Mouse (Mus musculus): ENCODE results near the gene Ttc16. TPM values are rescaled to one million over a fixed set of nuclear protein-coding genes. Genes with fewer than 3 reads are reported as not detected.
A peak's percentile ranks its signal among the peaks of the same experiment; 100 is the strongest.

The Ttc16 gene
- polyA plus RNA-seq, 1 experiment: 2.3 TPM

GRCm38 (mm10) chr2:32714987-32715425, 60.4 kb downstream of the Ttc16 start:
- peaks cover 16% of the 10 kb centered on the region; the same call in 1 of the 2 replicates for H3K4me1 ChIP-seq (ENCODE audit: control insufficient read depth, insufficient read depth, insufficient read length, low read length)
- no peak overlapping the region for H3K4me3 ChIP-seq (ENCODE audit: low read depth, low read length)
- TF ChIP-seq CTCF (IDR thresholded peaks at IDR 0.05; ENCODE audit: extremely low read depth, insufficient read length, insufficient replicate concordance, low read depth, low read length) (no peak; the same call in 1 of the 2 replicates), POLR2A (IDR thresholded peaks at IDR 0.05; ENCODE audit: low read depth, low read length) (no peak)
- H3K27me3 ChIP-seq (ENCODE audit: control insufficient read depth, insufficient read depth, low read length): no peaks in the 10 kb centered on the region
- H3K36me3 ChIP-seq (ENCODE audit: control insufficient read depth, insufficient read depth, low read length): peaks cover 9% of the 10 kb centered on the region
- peak overlapping the region; percentile 80 for H3K27ac ChIP-seq (ENCODE audit: insufficient read depth, low read depth, low read length)
- 16% methylated on average over 4 of the region's 4 CpGs for WGBS

DNA sequence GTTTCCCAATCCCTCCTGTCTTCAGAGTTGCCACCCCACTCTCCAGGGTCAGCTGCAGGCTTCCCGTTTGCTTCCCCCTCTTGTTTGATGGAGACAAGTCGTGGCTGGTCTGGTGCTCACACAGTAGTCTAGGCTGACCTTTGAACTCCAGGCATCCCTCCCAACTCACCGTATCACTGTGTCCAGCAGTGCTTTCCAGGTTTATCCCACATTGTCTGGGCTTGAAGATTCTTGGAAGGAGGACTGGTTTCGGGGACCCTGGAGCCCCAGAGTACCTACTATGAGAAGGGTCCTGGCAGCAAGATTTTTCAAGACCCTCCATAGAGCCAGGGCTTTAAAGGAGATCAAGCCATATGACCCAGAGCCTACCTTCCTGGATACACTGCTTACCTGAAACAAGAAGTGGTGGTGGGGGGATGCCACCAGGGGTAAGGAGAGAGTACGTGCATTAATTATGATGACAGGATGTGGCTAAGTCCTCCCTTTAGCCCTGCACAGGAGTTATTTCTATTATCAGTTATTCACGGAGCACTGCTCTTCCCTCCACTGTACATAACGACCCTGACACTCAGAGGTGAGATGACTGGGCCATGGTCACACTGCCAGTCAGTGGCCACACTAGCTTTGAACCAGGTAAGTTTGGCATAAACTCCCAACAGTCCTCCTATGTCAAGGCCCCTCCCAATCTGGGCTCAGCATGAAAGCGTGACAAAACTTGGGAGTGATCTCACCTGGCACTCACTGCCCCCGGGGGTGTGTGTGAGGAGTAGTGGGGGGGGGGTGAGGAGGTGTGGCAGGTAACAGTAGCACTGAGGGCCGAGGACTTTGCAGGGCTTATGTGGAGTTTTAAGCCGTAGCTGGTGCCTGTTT, 61.1 kb downstream of the Ttc16 start:
- H3K4me3 ChIP-seq (ENCODE audit: low read depth, low read length): no peak overlapping the region
- TF ChIP-seq POLR2A (IDR thresholded peaks at IDR 0.05; ENCODE audit: low read depth, low read length) (no peak), CTCF (IDR thresholded peaks at IDR 0.05; ENCODE audit: extremely low read depth, insufficient read length, insufficient replicate concordance, low read depth, low read length) (no peak)
- 30% methylated on average over 11 of the region's 11 CpGs for WGBS

DNA sequence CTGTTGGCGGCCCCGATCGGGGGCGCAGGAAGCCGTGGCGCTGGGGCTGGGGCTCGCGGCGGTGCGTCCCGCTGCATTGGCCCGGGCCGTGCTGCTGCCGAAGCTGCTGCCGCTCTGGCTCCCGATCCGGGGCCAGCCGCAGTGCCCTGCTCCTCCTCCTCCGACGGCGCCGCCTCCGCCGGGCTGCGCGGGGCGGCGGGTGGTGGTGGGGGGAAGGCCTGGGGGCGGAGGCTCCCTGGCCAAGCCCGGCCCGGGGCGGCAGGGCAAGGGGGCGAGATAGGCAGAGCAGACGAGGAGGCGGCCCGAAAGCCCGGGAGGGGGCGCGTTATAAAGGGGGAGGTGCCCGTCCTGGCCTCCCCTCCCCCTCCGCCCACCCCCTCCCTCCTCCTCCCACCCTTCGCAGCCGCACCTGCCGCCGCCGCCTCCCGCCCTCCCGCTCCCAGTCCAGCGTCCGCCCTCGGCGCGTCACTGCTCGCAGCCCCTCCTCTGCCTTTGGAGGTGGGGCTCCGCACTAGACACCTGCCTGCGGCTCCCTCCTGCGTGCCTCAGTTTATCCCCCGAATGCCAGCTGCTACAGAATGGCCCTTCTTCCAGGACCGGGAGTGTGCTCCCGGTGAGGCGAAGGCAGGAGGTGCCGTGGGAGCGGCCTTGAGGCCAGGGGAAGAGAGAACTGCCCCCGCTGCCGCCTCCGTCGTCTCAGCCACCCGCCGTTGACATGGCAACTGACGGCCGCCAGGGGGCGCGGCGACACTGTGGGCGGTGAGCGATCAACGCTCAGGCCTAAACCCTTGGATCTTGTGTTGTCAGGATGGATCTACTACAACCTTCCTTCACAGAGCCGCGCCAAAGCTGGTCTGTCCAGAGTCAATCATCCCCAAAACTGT, 62.3 kb downstream of the Ttc16 start, which contains the start of gene Cdk9:
Gene Cdk9, minus strand, starts transcription at position 143 of the 884 bp plus-strand sequence.
- under 1% methylated on average over 59 of the region's 79 CpGs for WGBS
- H3K27me3 ChIP-seq (ENCODE audit: control insufficient read depth, insufficient read depth, low read length): no peaks in the 10 kb centered on the region
- TF ChIP-seq CTCF (IDR thresholded peaks at IDR 0.05; ENCODE audit: extremely low read depth, insufficient read length, insufficient replicate concordance, low read depth, low read length): peak; percentile 93
- no peak; the same call in 1 of the 2 replicates for TF ChIP-seq POLR2A (IDR thresholded peaks at IDR 0.05; ENCODE audit: low read depth, low read length)

More for the DNA sequence above, 61.1 kb downstream of the Ttc16 start:
- no peaks in the 10 kb centered on the region for H3K27me3 ChIP-seq (ENCODE audit: control insufficient read depth, insufficient read depth, low read length)
- H3K36me3 ChIP-seq (ENCODE audit: control insufficient read depth, insufficient read depth, low read length): peaks cover 15% of the 10 kb centered on the region
- peak overlapping the region; percentile 80 for H3K27ac ChIP-seq (ENCODE audit: insufficient read depth, low read depth, low read length)
- peaks cover 16% of the 10 kb centered on the region; the same call in 1 of the 2 replicates for H3K4me1 ChIP-seq (ENCODE audit: control insufficient read depth, insufficient read depth, insufficient read length, low read length)

DNA sequence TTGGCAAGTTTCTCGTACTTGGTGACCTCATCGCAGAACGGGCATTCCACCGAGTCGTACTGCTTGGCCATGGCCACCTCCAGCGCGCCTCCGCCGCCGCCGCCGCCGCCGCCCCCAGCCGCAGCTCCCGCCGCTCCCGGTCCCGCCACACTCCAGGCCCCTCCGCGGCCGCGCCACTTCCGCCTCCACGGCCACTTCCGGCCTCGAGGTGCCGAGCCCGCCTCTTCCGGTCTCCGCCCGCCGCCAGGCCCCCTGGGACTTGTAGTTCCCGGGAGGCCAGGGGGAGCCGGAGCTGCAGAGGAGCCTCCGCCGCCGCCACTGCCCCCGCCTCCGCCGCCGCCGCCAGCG, 62.9 kb downstream of the Ttc16 start:
- peak overlapping the region; percentile 81 for H3K27ac ChIP-seq (ENCODE audit: insufficient read depth, low read depth, low read length)
- H3K4me3 ChIP-seq (ENCODE audit: low read depth, low read length): peak overlapping the region; percentile 98
- TF ChIP-seq POLR2A (IDR thresholded peaks at IDR 0.05; ENCODE audit: low read depth, low read length) (no peak), CTCF (IDR thresholded peaks at IDR 0.05; ENCODE audit: extremely low read depth, insufficient read length, insufficient replicate concordance, low read depth, low read length) (no peak)
- H3K4me1 ChIP-seq (ENCODE audit: control insufficient read depth, insufficient read depth, insufficient read length, low read length): peaks cover 16% of the 10 kb centered on the region; the same call in 1 of the 2 replicates
- H3K27me3 ChIP-seq (ENCODE audit: control insufficient read depth, insufficient read depth, low read length): no peaks in the 10 kb centered on the region
- H3K36me3 ChIP-seq (ENCODE audit: control insufficient read depth, insufficient read depth, low read length): peaks cover 30% of the 10 kb centered on the region
- 1% methylated on average over 22 of the region's 44 CpGs for WGBS

More for the DNA sequence above, 62.3 kb downstream of the Ttc16 start, which contains the start of gene Cdk9:
- Histone ChIP-seq H3K4me3 (ENCODE audit: low read depth, low read length) (peak within 1 kb of the TSS; percentile 98), H3K27ac (ENCODE audit: insufficient read depth, low read depth, low read length) (peak within 1 kb of the TSS; percentile 86), H3K36me3 (ENCODE audit: control insufficient read depth, insufficient read depth, low read length) (peaks cover 25% of the 10 kb centered on the region), H3K4me1 (ENCODE audit: control insufficient read depth, insufficient read depth, insufficient read length, low read length) (peaks cover 16% of the 10 kb centered on the region; the same call in 1 of the 2 replicates)

DNA sequence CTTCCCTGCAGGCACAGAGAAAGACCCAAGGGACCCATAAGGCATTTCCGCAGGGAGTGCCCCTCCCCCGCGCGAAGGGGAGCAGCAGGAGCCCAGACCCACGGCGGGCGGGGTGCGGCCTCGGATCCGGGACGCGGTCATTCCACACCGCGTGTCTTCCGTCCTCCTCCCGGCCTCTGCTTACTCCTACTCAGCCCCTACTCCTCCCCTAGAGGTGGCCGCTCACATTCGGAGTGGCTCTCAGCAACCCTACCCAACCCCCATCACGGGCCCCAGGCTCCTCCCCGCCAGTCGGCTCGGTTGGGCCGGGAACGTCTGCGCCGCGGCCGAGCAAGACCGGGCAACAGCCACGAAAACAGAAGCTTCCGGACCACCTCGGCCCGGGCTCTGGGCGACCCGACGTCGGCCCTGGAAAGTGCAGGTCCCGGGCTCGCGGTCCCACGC, 63.3 kb downstream of the Ttc16 start:
- WGBS: under 1% methylated on average over 41 of the region's 41 CpGs
- Histone ChIP-seq H3K36me3 (ENCODE audit: control insufficient read depth, insufficient read depth, low read length) (peaks cover 32% of the 10 kb centered on the region), H3K4me3 (ENCODE audit: low read depth, low read length) (peak overlapping the region; percentile 98), H3K27ac (ENCODE audit: insufficient read depth, low read depth, low read length) (peak overlapping the region; percentile 71), H3K27me3 (ENCODE audit: control insufficient read depth, insufficient read depth, low read length) (no peaks in the 10 kb centered on the region), H3K4me1 (ENCODE audit: control insufficient read depth, insufficient read depth, insufficient read length, low read length) (peaks cover 16% of the 10 kb centered on the region; the same call in 1 of the 2 replicates)
- TF ChIP-seq CTCF (IDR thresholded peaks at IDR 0.05; ENCODE audit: extremely low read depth, insufficient read length, insufficient replicate concordance, low read depth, low read length) (no peak), POLR2A (IDR thresholded peaks at IDR 0.05; ENCODE audit: low read depth, low read length) (no peak)

GRCm38 (mm10) chr2:32711301-32712056, 64.0 kb downstream of the Ttc16 start:
- H3K4me3 ChIP-seq (ENCODE audit: low read depth, low read length): peak overlapping the region; percentile 98
- TF ChIP-seq POLR2A (IDR thresholded peaks at IDR 0.05; ENCODE audit: low read depth, low read length): no peak
- no peak for TF ChIP-seq CTCF (IDR thresholded peaks at IDR 0.05; ENCODE audit: extremely low read depth, insufficient read length, insufficient replicate concordance, low read depth, low read length)
- H3K27me3 ChIP-seq (ENCODE audit: control insufficient read depth, insufficient read depth, low read length): no peaks in the 10 kb centered on the region
- WGBS: 15% methylated on average over 9 of the region's 9 CpGs
- peaks cover 39% of the 10 kb centered on the region for H3K36me3 ChIP-seq (ENCODE audit: control insufficient read depth, insufficient read depth, low read length)
- H3K4me1 ChIP-seq (ENCODE audit: control insufficient read depth, insufficient read depth, insufficient read length, low read length): peaks cover 16% of the 10 kb centered on the region; the same call in 1 of the 2 replicates
- H3K27ac ChIP-seq (ENCODE audit: insufficient read depth, low read depth, low read length): peak overlapping the region; percentile 71; the same call in 1 of the 2 replicates
